Mouse (Mus musculus) lung, adult 10 weeks (tissue): ENCODE measurements around the gene Nell1. TPM values are rescaled to one million over a fixed set of nuclear protein-coding genes. Genes with fewer than 3 reads are reported as not detected.

Experiments
- polyA plus RNA-seq: library from polyadenylated mRNA; stranded (reverse); fragments of 350-450 nt; fragmentation: Illumina TruSeq; extraction: RNeasy Lipid Tissue Mini Kit (QIAGEN cat#74804); gene quantifications from one replicate; pipeline ENCODE4 v1.2.3, GENCODE M21; 2014; ENCODE audit warnings: low read depth, low replicate concordance; ENCODE audit not compliant: insufficient read depth

Gene Nell1
- polyA plus RNA-seq, result 0.15 TPM

DNA sequence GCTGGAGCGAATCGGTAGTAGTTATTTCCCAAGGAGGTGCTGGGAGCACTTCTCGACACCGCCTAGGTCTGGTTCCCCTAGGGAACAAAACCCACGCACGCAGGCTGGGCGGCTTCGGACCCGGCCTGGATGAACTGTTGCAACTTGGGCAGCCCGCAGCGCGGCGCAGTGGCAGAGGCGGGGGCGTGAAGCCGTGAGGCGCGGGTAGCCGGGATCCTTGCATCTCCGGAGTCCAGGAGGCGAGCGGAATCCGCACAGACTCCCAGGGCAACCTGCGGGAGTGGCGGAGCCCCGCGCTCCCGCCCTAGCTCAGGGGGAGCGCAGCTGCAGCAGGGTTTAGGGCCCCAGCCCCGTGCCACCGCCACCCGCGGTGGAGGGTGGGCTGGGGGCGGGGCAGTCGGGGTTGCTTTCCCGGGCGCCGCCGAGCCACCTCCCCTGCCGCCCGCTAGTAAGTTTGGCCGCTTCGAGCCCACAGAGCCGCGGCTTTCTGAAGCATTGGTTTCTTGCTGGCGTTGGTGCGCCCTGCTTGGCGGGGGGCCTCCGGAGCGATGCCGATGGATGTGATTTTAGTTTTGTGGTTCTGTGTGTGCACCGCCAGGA, at the start of gene Nell1:
TSS of gene Nell1 (plus strand) at position 24 of the 600 bp plus-strand sequence.

DNA sequence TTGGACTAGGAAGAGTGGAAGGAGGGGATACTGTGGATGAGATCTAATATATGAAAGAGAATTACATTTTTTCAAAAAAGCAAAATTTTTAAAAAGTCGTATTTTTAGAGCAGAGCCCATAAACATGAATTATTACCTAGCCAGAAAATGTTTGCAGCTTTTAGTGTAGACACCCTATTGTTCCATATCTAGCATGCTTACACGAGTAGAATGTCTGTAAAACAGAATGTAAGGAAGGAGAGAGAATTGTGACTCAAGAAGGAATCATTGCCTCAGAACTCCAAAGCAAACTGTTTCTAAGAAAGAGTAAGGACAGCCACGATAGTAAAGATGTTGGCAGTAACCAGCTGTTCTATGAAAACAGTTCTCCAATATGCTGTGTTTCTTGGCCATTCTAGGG, 624.2 kb downstream of the Nell1 start, which contains the start of gene 4933405O20Rik:
TSS of gene 4933405O20Rik (plus strand) at position 301 of the 400 bp plus-strand sequence.

Other genes with a start within 250 kb of the Nell1 start
- gene Htatip2, start 215.7 kb upstream of the Nell1 start, polyA plus RNA-seq, result 18.8 TPM
- 9.0 TPM for gene Prmt3, start 196.5 kb upstream of the Nell1 start, polyA plus RNA-seq
- gene Slc6a5, start 64.7 kb upstream of the Nell1 start, polyA plus RNA-seq, result not detected